Mouse (Mus musculus): ENCODE data around the gene Slc35g1.

Slc35g1 gene

DNA sequence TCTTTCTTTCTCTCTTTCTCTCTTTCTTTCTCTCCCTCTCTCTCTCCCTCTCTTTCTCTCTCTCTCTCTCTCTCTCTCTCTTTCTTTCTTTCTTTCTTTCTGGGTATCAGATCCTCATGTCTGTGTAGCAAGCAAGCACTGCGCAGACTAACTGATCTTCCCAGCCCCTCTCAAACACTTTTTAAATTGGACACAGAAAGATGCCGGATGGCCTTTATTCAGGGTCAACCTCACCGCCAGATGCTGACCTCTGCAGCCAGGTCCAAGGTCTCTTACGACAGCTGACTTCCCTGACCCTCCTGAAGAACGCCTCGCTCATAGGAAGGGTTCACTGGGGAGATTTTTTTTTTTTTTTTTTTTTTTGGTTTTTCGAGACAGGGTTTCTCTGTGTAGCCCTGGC is 28.8 kb downstream of the Slc35g1 start:
- no peaks in the 10 kb centered on the region for H3K36me3 ChIP-seq (ENCODE audit: insufficient read depth, low read length)
- H3K9me3 ChIP-seq (ENCODE audit: low read length) = no peaks in the 10 kb centered on the region
- H3K27me3 ChIP-seq (ENCODE audit: insufficient read depth, low read length) = no peaks in the 10 kb centered on the region
- no peak for TF ChIP-seq POU5F1 (IDR thresholded peaks at IDR 0.05; ENCODE audit: borderline replicate concordance, low read length)
- H3K4me3 ChIP-seq (replicated peaks; ENCODE audit: low read length) = no peak overlapping the region
- H3K4me1 ChIP-seq (replicated peaks; ENCODE audit: low read depth, low read length) = peaks cover 7% of the 10 kb centered on the region; the same call in 1 of the 2 replicates

- peaks cover 22% of the 10 kb centered on the region for H3K4me1 ChIP-seq (replicated peaks; ENCODE audit: low read depth, low read length)
- H3K36me3 ChIP-seq (ENCODE audit: insufficient read depth, low read length) = no peaks in the 10 kb centered on the region
- no peaks in the 10 kb centered on the region for H3K27me3 ChIP-seq (ENCODE audit: insufficient read depth, low read length)
- H3K9me3 ChIP-seq (ENCODE audit: low read length) = no peaks in the 10 kb centered on the region
- H3K4me3 ChIP-seq (replicated peaks; ENCODE audit: low read length) = no peak overlapping the region
- TF ChIP-seq CTCF (conservative IDR thresholded peaks at IDR 0.05; ENCODE audit: low read length) (peak; percentile 76), POU5F1 (IDR thresholded peaks at IDR 0.05; ENCODE audit: borderline replicate concordance, low read length) (no peak)
These were observed 33.5 kb downstream of the Slc35g1 start for GRCm38 (mm10) chr19:38429269-38429668.

GRCm38 (mm10) chr19:38430475-38430874 is 34.7 kb downstream of the Slc35g1 start:
- Histone ChIP-seq H3K27me3 (ENCODE audit: insufficient read depth, low read length) (no peaks in the 10 kb centered on the region), H3K4me1 (replicated peaks; ENCODE audit: low read depth, low read length) (peaks cover 22% of the 10 kb centered on the region), H3K9me3 (ENCODE audit: low read length) (no peaks in the 10 kb centered on the region), H3K4me3 (replicated peaks; ENCODE audit: low read length) (no peak overlapping the region), H3K36me3 (ENCODE audit: insufficient read depth, low read length) (no peaks in the 10 kb centered on the region)
- TF ChIP-seq CTCF (conservative IDR thresholded peaks at IDR 0.05; ENCODE audit: low read length) = no peak
- no peak for TF ChIP-seq NANOG (IDR thresholded peaks at IDR 0.05; ENCODE audit: borderline replicate concordance, low read length)
- no peak for TF ChIP-seq POU5F1 (IDR thresholded peaks at IDR 0.05; ENCODE audit: borderline replicate concordance, low read length)

GRCm38 (mm10) chr19:38431326-38431725 is 35.5 kb downstream of the Slc35g1 start:
- Histone ChIP-seq H3K27me3 (ENCODE audit: insufficient read depth, low read length) (no peaks in the 10 kb centered on the region), H3K36me3 (ENCODE audit: insufficient read depth, low read length) (no peaks in the 10 kb centered on the region), H3K4me1 (replicated peaks; ENCODE audit: low read depth, low read length) (peaks cover 22% of the 10 kb centered on the region), H3K9me3 (ENCODE audit: low read length) (no peaks in the 10 kb centered on the region), H3K4me3 (replicated peaks; ENCODE audit: low read length) (peak overlapping the region; percentile 39; the same call in 1 of the 2 replicates)
- no peak for TF ChIP-seq CTCF (conservative IDR thresholded peaks at IDR 0.05; ENCODE audit: low read length)
- TF ChIP-seq NANOG (IDR thresholded peaks at IDR 0.05; ENCODE audit: borderline replicate concordance, low read length) = no peak
- TF ChIP-seq POU5F1 (IDR thresholded peaks at IDR 0.05; ENCODE audit: borderline replicate concordance, low read length) = no peak

DNA sequence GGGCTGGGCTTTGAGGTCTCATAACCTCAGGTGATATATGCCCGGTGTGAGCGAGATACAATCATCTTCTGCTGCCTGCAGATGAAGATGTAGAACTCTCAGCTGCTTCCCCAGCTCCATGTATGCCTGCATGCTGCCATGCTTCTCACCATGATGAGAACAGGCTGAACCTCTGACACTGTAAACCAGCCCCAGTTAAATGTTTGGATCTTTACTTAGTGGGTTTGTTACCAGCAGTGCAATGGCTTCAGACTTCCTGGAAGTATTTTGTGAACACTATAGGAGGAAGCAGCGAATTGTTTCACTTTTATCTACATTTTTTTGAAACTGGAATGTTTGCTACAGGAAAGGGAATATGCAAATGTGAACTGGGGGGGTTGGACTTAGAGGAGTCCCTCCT is 36.2 kb downstream of the Slc35g1 start:
- no peak overlapping the region for H3K4me3 ChIP-seq (replicated peaks; ENCODE audit: low read length)
- H3K9me3 ChIP-seq (ENCODE audit: low read length) = no peaks in the 10 kb centered on the region
- H3K36me3 ChIP-seq (ENCODE audit: insufficient read depth, low read length) = no peaks in the 10 kb centered on the region
- H3K27me3 ChIP-seq (ENCODE audit: insufficient read depth, low read length) = no peaks in the 10 kb centered on the region
- peaks cover 22% of the 10 kb centered on the region for H3K4me1 ChIP-seq (replicated peaks; ENCODE audit: low read depth, low read length)
- no peak for TF ChIP-seq POU5F1 (IDR thresholded peaks at IDR 0.05; ENCODE audit: borderline replicate concordance, low read length)
- no peak for TF ChIP-seq NANOG (IDR thresholded peaks at IDR 0.05; ENCODE audit: borderline replicate concordance, low read length)
- TF ChIP-seq CTCF (conservative IDR thresholded peaks at IDR 0.05; ENCODE audit: low read length) = no peak

DNA sequence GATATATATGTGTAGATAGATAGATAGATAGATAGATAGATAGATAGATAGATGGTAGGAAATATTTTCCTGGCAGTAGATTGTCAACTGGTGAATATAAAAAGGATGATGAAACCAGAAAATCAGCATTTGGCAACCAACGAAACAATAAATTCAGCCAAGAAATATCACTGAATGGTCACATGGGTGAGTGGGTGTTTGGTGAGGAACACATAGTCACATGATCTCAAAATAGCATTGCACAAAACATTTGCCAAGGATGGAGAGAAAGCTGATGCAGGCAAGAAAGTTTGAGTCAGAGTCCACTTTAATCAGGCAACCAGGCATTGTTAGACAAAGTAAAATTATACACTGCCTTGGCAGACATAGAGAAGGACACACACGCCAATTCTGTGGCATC is 37.6 kb downstream of the Slc35g1 start:
- Histone ChIP-seq H3K4me3 (replicated peaks; ENCODE audit: low read length) (no peak overlapping the region), H3K4me1 (replicated peaks; ENCODE audit: low read depth, low read length) (peaks cover 22% of the 10 kb centered on the region), H3K36me3 (ENCODE audit: insufficient read depth, low read length) (no peaks in the 10 kb centered on the region), H3K9me3 (ENCODE audit: low read length) (no peaks in the 10 kb centered on the region), H3K27me3 (ENCODE audit: insufficient read depth, low read length) (no peaks in the 10 kb centered on the region)
- no peak for TF ChIP-seq POU5F1 (IDR thresholded peaks at IDR 0.05; ENCODE audit: borderline replicate concordance, low read length)
- no peak for TF ChIP-seq CTCF (conservative IDR thresholded peaks at IDR 0.05; ENCODE audit: low read length)
- no peak for TF ChIP-seq NANOG (IDR thresholded peaks at IDR 0.05; ENCODE audit: borderline replicate concordance, low read length)

GRCm38 (mm10) chr19:38435221-38435620 is 39.4 kb downstream of the Slc35g1 start:
- TF ChIP-seq POU5F1 (IDR thresholded peaks at IDR 0.05; ENCODE audit: borderline replicate concordance, low read length) (no peak), NANOG (IDR thresholded peaks at IDR 0.05; ENCODE audit: borderline replicate concordance, low read length) (no peak), CTCF (conservative IDR thresholded peaks at IDR 0.05; ENCODE audit: low read length) (no peak)
- Histone ChIP-seq H3K4me3 (replicated peaks; ENCODE audit: low read length) (no peak overlapping the region), H3K27me3 (ENCODE audit: insufficient read depth, low read length) (no peaks in the 10 kb centered on the region), H3K9me3 (ENCODE audit: low read length) (no peaks in the 10 kb centered on the region), H3K4me1 (replicated peaks; ENCODE audit: low read depth, low read length) (peaks cover 21% of the 10 kb centered on the region), H3K36me3 (ENCODE audit: insufficient read depth, low read length) (no peaks in the 10 kb centered on the region)

DNA sequence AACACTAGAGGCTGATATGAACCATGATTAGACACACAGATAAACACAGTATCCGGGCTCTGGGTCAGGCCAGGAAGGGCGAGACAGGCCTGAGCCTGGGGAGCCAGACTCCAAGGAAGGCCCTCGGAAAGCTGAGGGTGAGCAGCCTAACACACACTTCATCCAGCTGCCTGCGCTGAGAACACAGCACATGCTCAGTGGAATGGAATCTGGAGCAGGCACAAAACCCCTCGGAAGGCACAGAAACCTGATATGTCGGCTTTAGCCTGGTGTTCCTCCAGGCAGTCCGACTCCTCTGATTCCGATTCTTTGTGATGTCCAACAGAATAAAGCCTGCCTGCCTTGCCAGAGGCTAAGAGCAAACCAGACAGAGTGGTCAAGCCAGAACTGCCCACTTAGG is 46.1 kb downstream of the Slc35g1 start:
- TF ChIP-seq POU5F1 (IDR thresholded peaks at IDR 0.05; ENCODE audit: borderline replicate concordance, low read length) = no peak
- no peak for TF ChIP-seq CTCF (conservative IDR thresholded peaks at IDR 0.05; ENCODE audit: low read length)
- TF ChIP-seq NANOG (IDR thresholded peaks at IDR 0.05; ENCODE audit: borderline replicate concordance, low read length) = no peak
- H3K27me3 ChIP-seq (ENCODE audit: insufficient read depth, low read length) = no peaks in the 10 kb centered on the region
- H3K9me3 ChIP-seq (ENCODE audit: low read length) = no peaks in the 10 kb centered on the region
- H3K4me1 ChIP-seq (replicated peaks; ENCODE audit: low read depth, low read length) = peaks cover 8% of the 10 kb centered on the region; the same call in 1 of the 2 replicates
- H3K36me3 ChIP-seq (ENCODE audit: insufficient read depth, low read length) = no peaks in the 10 kb centered on the region
- no peak overlapping the region for H3K4me3 ChIP-seq (replicated peaks; ENCODE audit: low read length)

- Histone ChIP-seq H3K36me3 (ENCODE audit: insufficient read depth, low read length) (no peaks in the 10 kb centered on the region), H3K27me3 (ENCODE audit: insufficient read depth, low read length) (no peaks in the 10 kb centered on the region), H3K4me1 (replicated peaks; ENCODE audit: low read depth, low read length) (peaks cover 8% of the 10 kb centered on the region; the same call in 1 of the 2 replicates), H3K4me3 (replicated peaks; ENCODE audit: low read length) (no peak overlapping the region), H3K9me3 (ENCODE audit: low read length) (no peaks in the 10 kb centered on the region)
- TF ChIP-seq CTCF (conservative IDR thresholded peaks at IDR 0.05; ENCODE audit: low read length) (no peak), NANOG (IDR thresholded peaks at IDR 0.05; ENCODE audit: borderline replicate concordance, low read length) (no peak), POU5F1 (IDR thresholded peaks at IDR 0.05; ENCODE audit: borderline replicate concordance, low read length) (no peak)
These were observed 50.0 kb downstream of the Slc35g1 start for GRCm38 (mm10) chr19:38445758-38446157.
